Mouse (Mus musculus) C2C12 (cell line): Measurements from ENCODE around the gene Pnma1.

Experiments
- CEBPB ChIP-seq: IDR thresholded peaks from one replicate; pipeline ENCODE4 v1.6.1; 2011; ENCODE audit warnings: low read depth, mild to moderate bottlenecking, control low read depth, moderate library complexity
- CTCF ChIP-seq: IDR thresholded peaks from one replicate; pipeline ENCODE4 v1.5.1; 2011; ENCODE audit not compliant: control insufficient read depth, insufficient read depth, insufficient read length
- FOSL1 ChIP-seq: IDR thresholded peaks from one replicate; pipeline ENCODE4 v1.8.0; 2011; ENCODE audit warnings: mild to moderate bottlenecking, low read length; ENCODE audit not compliant: poor library complexity, insufficient read depth, severe bottlenecking
- MAX ChIP-seq: IDR thresholded peaks from one replicate; pipeline ENCODE4 v1.6.1; 2011; ENCODE audit warnings: mild to moderate bottlenecking, control low read depth
- MYOD1 ChIP-seq: IDR thresholded peaks from one replicate; pipeline ENCODE4 v1.6.1; 2011; ENCODE audit warnings: low read depth; ENCODE audit not compliant: control insufficient read depth, insufficient read length
- MYOG ChIP-seq: IDR thresholded peaks from one replicate; pipeline ENCODE4 v1.6.1; 2011; ENCODE audit not compliant: control insufficient read depth, insufficient read length; ENCODE audit errors: extremely low read depth
- USF1 ChIP-seq: IDR thresholded peaks from one replicate; pipeline ENCODE4 v1.6.1; 2011; ENCODE audit warnings: low read depth, mild to moderate bottlenecking, control low read depth, moderate library complexity

- TF ChIP-seq CTCF, result no peak
- no peak for TF ChIP-seq CEBPB
- TF ChIP-seq USF1, result no peak
- TF ChIP-seq MAX, result no peak
- no peak for TF ChIP-seq MYOD1
- TF ChIP-seq MYOG, result no peak
- TF ChIP-seq FOSL1, result no peak
Measured at GRCm38 (mm10) chr12:84110814-84111213, 37.5 kb downstream of the Pnma1 start.
